Mouse (Mus musculus) embryonic facial prominence, embryonic 12.5 days (tissue): ENCODE measurements around the gene E030025P04Rik. TPM values are rescaled to one million over a fixed set of nuclear protein-coding genes. Genes with fewer than 3 reads are reported as not detected.

ENCODE experiments used
- ATAC-seq: fragments of 200-750 bp; cut with Nextera tagmentation; 2 replicates; pipeline ENCODE4 v1.8.0; 2017; ENCODE audit not compliant: insufficient number of reproducible peaks, insufficient read depth, low FRiP score, low TSS enrichment
- H3K27ac ChIP-seq: fragments of 300-500 bp; sonication (generic); 2 replicates; pipeline ENCODE4 v1.5.1; 2016; ENCODE audit warnings: mild to moderate bottlenecking
- H3K27me3 ChIP-seq: fragments of 300-500 bp; sonication (generic); 2 replicates; pipeline ENCODE4 v1.6.1; 2016; ENCODE audit warnings: mild to moderate bottlenecking, moderate library complexity
- H3K36me3 ChIP-seq: fragments of 300-500 bp; sonication (generic); 2 replicates; pipeline ENCODE4 v1.6.1; 2016; ENCODE audit warnings: mild to moderate bottlenecking
- H3K4me1 ChIP-seq: fragments of 300-500 bp; sonication (generic); 2 replicates; pipeline ENCODE4 v1.6.1; 2016
- H3K4me2 ChIP-seq: fragments of 300-500 bp; sonication (generic); replicated peaks from 2 replicates; pipeline ENCODE4 v1.6.1; 2016; ENCODE audit warnings: mild to moderate bottlenecking, moderate library complexity
- H3K4me3 ChIP-seq: fragments of 300-500 bp; sonication (generic); 2 replicates; pipeline ENCODE4 v1.5.1; 2016; ENCODE audit warnings: mild to moderate bottlenecking
- H3K9ac ChIP-seq: fragments of 300-500 bp; sonication (generic); 2 replicates; pipeline ENCODE4 v1.6.1; 2016; ENCODE audit warnings: mild to moderate bottlenecking, moderate library complexity
- H3K9me3 ChIP-seq: fragments of 300-500 bp; sonication (generic); 2 replicates; pipeline ENCODE4 v1.6.1; 2016; ENCODE audit warnings: mild to moderate bottlenecking, moderate library complexity
- WGBS: fragments of 180-500 bp; shearing (Covaris S2); methylation state at CpG from one replicate; pipeline ENCODE4 v1.1.7; 2016; 5-methylcytosine and 5-hydroxymethylcytosine counted together
- polyA plus RNA-seq: library from polyadenylated mRNA; unstranded; fragments of >200 nt; fragmentation: Nextera tagmentation; extraction: Ambion mirVana; gene quantifications from 2 replicates; pipeline ENCODE4 v1.2.1, GENCODE M21; 2016

The E030025P04Rik gene
- polyA plus RNA-seq: not detected in 2 replicates

GRCm38 (mm10) chr11:109144236-109144635 lies at the start of gene E030025P04Rik:
Gene E030025P04Rik, minus strand, starts transcription at chr11:109144369.
- Histone ChIP-seq H3K27ac (no peak within 1 kb of the TSS), H3K27me3 (no peaks in the 10 kb centered on the region), H3K4me2 (no peak within 1 kb of the TSS), H3K4me1 (no peaks in the 10 kb centered on the region), H3K36me3 (no peaks in the 10 kb centered on the region), H3K9me3 (no peaks in the 10 kb centered on the region), H3K9ac (no peak within 1 kb of the TSS), H3K4me3 (no peak within 1 kb of the TSS)
- ATAC-seq: no peak
- 74% methylated on average over 4 of the region's 4 CpGs for WGBS

- no peak overlapping the region for H3K9ac ChIP-seq
- H3K27ac ChIP-seq: no peak overlapping the region
- WGBS: 29% methylated on average over 15 of the region's 15 CpGs
- peak; percentile 52 for ATAC-seq
- no peaks in the 10 kb centered on the region for H3K36me3 ChIP-seq
- H3K27me3 ChIP-seq: no peaks in the 10 kb centered on the region
- no peak overlapping the region for H3K4me3 ChIP-seq
- 0 out of 2 replicates have a peak overlapping the region, but pooled peaks have one; percentile 22 for H3K4me2 ChIP-seq
- H3K4me1 ChIP-seq: peaks cover 6% of the 10 kb centered on the region; the same call in 1 of the 2 replicates
- H3K9me3 ChIP-seq: no peaks in the 10 kb centered on the region
These were observed 48.7 kb upstream of the E030025P04Rik start for GRCm38 (mm10) chr11:109192673-109193557.

GRCm38 (mm10) chr11:109188235-109188634 lies 44.1 kb upstream of the E030025P04Rik start:
- no peak for ATAC-seq
- Histone ChIP-seq H3K36me3 (no peaks in the 10 kb centered on the region), H3K27ac (no peak overlapping the region), H3K4me2 (no peak overlapping the region), H3K4me3 (no peak overlapping the region), H3K9me3 (no peaks in the 10 kb centered on the region), H3K4me1 (peaks cover 6% of the 10 kb centered on the region; the same call in 1 of the 2 replicates), H3K27me3 (no peaks in the 10 kb centered on the region), H3K9ac (no peak overlapping the region)
- 90% methylated on average over 5 of the region's 5 CpGs for WGBS

GRCm38 (mm10) chr11:109187631-109188184 lies 43.5 kb upstream of the E030025P04Rik start:
- no peak overlapping the region for H3K27ac ChIP-seq
- no peaks in the 10 kb centered on the region for H3K36me3 ChIP-seq
- peaks cover 2% of the 10 kb centered on the region; the same call in 1 of the 2 replicates for H3K4me1 ChIP-seq
- no peak overlapping the region for H3K4me3 ChIP-seq
- H3K27me3 ChIP-seq: no peaks in the 10 kb centered on the region
- no peak overlapping the region for H3K4me2 ChIP-seq
- WGBS: 79% methylated on average over 6 of the region's 6 CpGs
- H3K9me3 ChIP-seq: no peaks in the 10 kb centered on the region
- no peak overlapping the region for H3K9ac ChIP-seq
- no peak for ATAC-seq

GRCm38 (mm10) chr11:109181118-109181517 lies 36.9 kb upstream of the E030025P04Rik start:
- Histone ChIP-seq H3K4me3 (no peak overlapping the region), H3K27ac (no peak overlapping the region), H3K4me1 (peaks cover 4% of the 10 kb centered on the region; the same call in 1 of the 2 replicates), H3K9me3 (no peaks in the 10 kb centered on the region), H3K4me2 (no peak overlapping the region), H3K27me3 (no peaks in the 10 kb centered on the region), H3K36me3 (no peaks in the 10 kb centered on the region), H3K9ac (no peak overlapping the region)
- ATAC-seq: no peak
- 72% methylated on average over 7 of the region's 7 CpGs for WGBS

- Histone ChIP-seq H3K4me3 (no peak overlapping the region), H3K27ac (no peak overlapping the region), H3K27me3 (no peaks in the 10 kb centered on the region), H3K9ac (no peak overlapping the region), H3K4me2 (no peak overlapping the region), H3K9me3 (no peaks in the 10 kb centered on the region), H3K36me3 (no peaks in the 10 kb centered on the region), H3K4me1 (peaks cover 4% of the 10 kb centered on the region; the same call in 1 of the 2 replicates)
- no peak for ATAC-seq
- WGBS: 89% methylated on average over 11 of the region's 11 CpGs
These were observed 36.1 kb upstream of the E030025P04Rik start for GRCm38 (mm10) chr11:109180290-109180689.

GRCm38 (mm10) chr11:109178788-109179518 lies 34.8 kb upstream of the E030025P04Rik start:
- Histone ChIP-seq H3K9me3 (no peaks in the 10 kb centered on the region), H3K4me2 (no peak overlapping the region), H3K27me3 (no peaks in the 10 kb centered on the region), H3K4me3 (no peak overlapping the region), H3K4me1 (peaks cover 4% of the 10 kb centered on the region; the same call in 1 of the 2 replicates), H3K9ac (no peak overlapping the region), H3K36me3 (no peaks in the 10 kb centered on the region), H3K27ac (no peak overlapping the region)
- WGBS: 49% methylated on average over 8 of the region's 8 CpGs
- no peak for ATAC-seq

- Histone ChIP-seq H3K36me3 (no peaks in the 10 kb centered on the region), H3K9me3 (no peaks in the 10 kb centered on the region), H3K4me2 (no peak overlapping the region), H3K27me3 (no peaks in the 10 kb centered on the region), H3K9ac (no peak overlapping the region), H3K4me1 (no peaks in the 10 kb centered on the region; the same call in 1 of the 2 replicates), H3K4me3 (no peak overlapping the region), H3K27ac (no peak overlapping the region)
- ATAC-seq: no peak
- WGBS: 81% methylated on average over 8 of the region's 8 CpGs
These were observed 31.3 kb upstream of the E030025P04Rik start for GRCm38 (mm10) chr11:109175376-109175969.

- H3K36me3 ChIP-seq: no peaks in the 10 kb centered on the region
- 79% methylated on average over 1 of the region's 1 CpGs for WGBS
These were observed 28.1 kb upstream of the E030025P04Rik start for GRCm38 (mm10) chr11:109172224-109172623.

GRCm38 (mm10) chr11:109170771-109171170 lies 26.6 kb upstream of the E030025P04Rik start:
- H3K27ac ChIP-seq: no peak overlapping the region
- H3K9ac ChIP-seq: no peak overlapping the region
- H3K9me3 ChIP-seq: no peaks in the 10 kb centered on the region
- 93% methylated on average over 6 of the region's 6 CpGs for WGBS
- no peaks in the 10 kb centered on the region for H3K36me3 ChIP-seq
- peaks cover 12% of the 10 kb centered on the region; the same call in 1 of the 2 replicates for H3K4me1 ChIP-seq
- no peaks in the 10 kb centered on the region for H3K27me3 ChIP-seq
- ATAC-seq: no peak
- no peak overlapping the region for H3K4me3 ChIP-seq
- H3K4me2 ChIP-seq: no peak overlapping the region

More at GRCm38 (mm10) chr11:109172224-109172623, 28.1 kb upstream of the E030025P04Rik start:
- Histone ChIP-seq H3K27me3 (no peaks in the 10 kb centered on the region), H3K9me3 (no peaks in the 10 kb centered on the region), H3K9ac (no peak overlapping the region), H3K27ac (no peak overlapping the region), H3K4me2 (no peak overlapping the region), H3K4me1 (peaks cover 12% of the 10 kb centered on the region; the same call in 1 of the 2 replicates), H3K4me3 (no peak overlapping the region)
- no peak for ATAC-seq

GRCm38 (mm10) chr11:109157694-109158093 lies 13.5 kb upstream of the E030025P04Rik start:
- Histone ChIP-seq H3K36me3 (no peaks in the 10 kb centered on the region), H3K27ac (no peak overlapping the region), H3K4me2 (no peak overlapping the region), H3K9ac (no peak overlapping the region), H3K27me3 (no peaks in the 10 kb centered on the region), H3K4me3 (no peak overlapping the region), H3K4me1 (no peaks in the 10 kb centered on the region), H3K9me3 (no peaks in the 10 kb centered on the region)
- no peak for ATAC-seq
- 62% methylated on average over 5 of the region's 5 CpGs for WGBS
